In genomic region chr10:59558602-59559001, GRCm38 (mm10) we compare ENCODE assay signal across 27 mouse cellular contexts. TPM values are rescaled to one million over a fixed set of nuclear protein-coding genes. Genes with fewer than 3 reads are reported as not detected.
A peak's percentile ranks its signal among the peaks of the same experiment; 100 is the strongest.
DNase-seq lines count a peak whose midpoint lies in the region; ATAC-seq and TF ChIP-seq lines count a peak whose summit lies in the region.
"Had no signal": no experiment of that assay in that cellular context is flagged by ENCODE, and none has a peak within 500 bp of the region (broad histone marks: within the 10 kb centered on the region; RNA-seq: fewer than 3 reads in every experiment).

No protein-coding gene starts in this region.

- no peak overlapping the region for H3K9ac ChIP-seq in kidney, embryonic 15.5 days
- H3K9ac ChIP-seq: embryonic facial prominence, embryonic 15.5 days; forebrain, embryonic 15.5 days; heart, embryonic 12.5 days; hindbrain, embryonic 12.5 days had no signal

- H3K27me3 ChIP-seq in kidney, adult 2 months (replicated peaks; ENCODE audit: control insufficient read depth, insufficient read depth, low read length): no peaks in the 10 kb centered on the region
- H3K27me3 ChIP-seq in kidney, embryonic 15.5 days: no peaks in the 10 kb centered on the region
- no peaks in the 10 kb centered on the region for H3K27me3 ChIP-seq in hindbrain, embryonic 10.5 days (ENCODE audit: insufficient read depth, poor library complexity, severe bottlenecking)
- H3K27me3 ChIP-seq: embryonic facial prominence, embryonic 15.5 days; forebrain, embryonic 15.5 days; heart, embryonic 12.5 days; hindbrain, embryonic 12.5 days had no signal

- DNase-seq in cerebellum, adult 11 months: peak; percentile 35
- no peak for DNase-seq in cerebellum, postnatal 14 days
- DNase-seq in kidney, adult 2 months: peak; percentile 63
- DNase-seq in ZHBTc4 (ENCODE audit: low read depth, low spot score): peak; percentile 89
- DNase-seq in cerebellum, adult 9-11 months: peak; percentile 58
- no peak for DNase-seq in gastrocnemius, postnatal 10 days
- no peak for DNase-seq in hindbrain, embryonic 10.5 days (ENCODE audit: low spot score)
- DNase-seq: adrenal gland, postnatal 25 days; gastrocnemius, postnatal 14 days; heart, adult 2 months; heart, postnatal 36 days; kidney, adult 9 months; kidney, postnatal 10 days had no signal

- TF ChIP-seq POLR2A in kidney, adult 2 months (IDR thresholded peaks at IDR 0.05; ENCODE audit: low read depth, low read length): no peak

- H3K4me2 ChIP-seq in kidney, embryonic 15.5 days: no peak overlapping the region
- H3K4me2 ChIP-seq: embryonic facial prominence, embryonic 15.5 days; forebrain, embryonic 15.5 days; heart, embryonic 12.5 days; hindbrain, embryonic 12.5 days had no signal

- TF ChIP-seq CTCF in kidney, adult 2 months (conservative IDR thresholded peaks at IDR 0.05; ENCODE audit: insufficient read depth, insufficient read length, low read depth, low read length): no peak

- H3K4me3 ChIP-seq in kidney, adult 2 months (ENCODE audit: insufficient read depth, low read depth, low read length): no peak overlapping the region
- no peak overlapping the region for H3K4me3 ChIP-seq in kidney, embryonic 15.5 days (replicated peaks)
- no peak overlapping the region for H3K4me3 ChIP-seq in hindbrain, embryonic 10.5 days
- H3K4me3 ChIP-seq: embryonic facial prominence, embryonic 15.5 days; erythroblast, embryonic 14.5 days; forebrain, embryonic 10.5 days; forebrain, embryonic 15.5 days; heart, adult 2 months; heart, embryonic 12.5 days; hindbrain, embryonic 12.5 days had no signal

- no peaks in the 10 kb centered on the region for H3K4me1 ChIP-seq in kidney, adult 2 months (ENCODE audit: control insufficient read depth, insufficient read depth, low read length)
- H3K4me1 ChIP-seq in kidney, embryonic 15.5 days: peaks cover 16% of the 10 kb centered on the region; the same call in 1 of the 2 replicates
- H3K4me1 ChIP-seq in hindbrain, embryonic 10.5 days (replicated peaks): 0 out of 2 replicates have a peak, but pooled peaks cover 6% of the 10 kb centered on the region
- H3K4me1 ChIP-seq: embryonic facial prominence, embryonic 15.5 days had no signal

- no peaks in the 10 kb centered on the region for H3K36me3 ChIP-seq in kidney, adult 2 months (ENCODE audit: control insufficient read depth, insufficient read depth, low read length)
- no peaks in the 10 kb centered on the region for H3K36me3 ChIP-seq in kidney, embryonic 15.5 days
- H3K36me3 ChIP-seq in hindbrain, embryonic 10.5 days: no peaks in the 10 kb centered on the region
- H3K36me3 ChIP-seq: embryonic facial prominence, embryonic 15.5 days; forebrain, embryonic 10.5 days; forebrain, embryonic 15.5 days; heart, embryonic 12.5 days; hindbrain, embryonic 12.5 days had no signal

- ATAC-seq in kidney, embryonic 15.5 days (replicated peaks; ENCODE audit: low FRiP score): no peak
- ATAC-seq: forebrain, embryonic 15.5 days; hindbrain, embryonic 16.5 days; inflammation-experienced regulatory T-cells, adult 6 months; intestine, postnatal 0 days had no signal

- peaks cover 3% of the 10 kb centered on the region; the same call in 1 of the 2 replicates for H3K9me3 ChIP-seq in kidney, embryonic 15.5 days (replicated peaks)
- no peaks in the 10 kb centered on the region for H3K9me3 ChIP-seq in hindbrain, embryonic 10.5 days
- H3K9me3 ChIP-seq: embryonic facial prominence, embryonic 15.5 days; forebrain, embryonic 15.5 days; hindbrain, embryonic 12.5 days had no signal

- WGBS in kidney, adult 2 months: 73% methylated on average over 4 of the region's 4 CpGs
- WGBS in kidney, embryonic 15.5 days: 86% methylated on average over 4 of the region's 4 CpGs
- WGBS in hindbrain, embryonic 10.5 days: 75% methylated on average over 4 of the region's 4 CpGs

- no peak overlapping the region for H3K27ac ChIP-seq in kidney, adult 2 months (ENCODE audit: insufficient read depth, low read depth, low read length)
- H3K27ac ChIP-seq in kidney, embryonic 15.5 days: no peak overlapping the region
- H3K27ac ChIP-seq in hindbrain, embryonic 10.5 days: no peak overlapping the region
- H3K27ac ChIP-seq: embryonic facial prominence, embryonic 15.5 days; forebrain, embryonic 10.5 days; forebrain, embryonic 15.5 days; heart, adult 2 months; hindbrain, embryonic 12.5 days had no signal

RNA-seq across cellular contexts. Expression of gene Gm10322, which starts 57.3 kb away (rescaled TPM):
- 0.56 TPM in 1 of 2 replicates, not detected in the other for polyA plus RNA-seq in kidney, adult 2 months (2012; rRNA removed)
- not detected in 2 replicates for polyA plus RNA-seq in kidney, embryonic 15.5 days (2015; fragmentation: Nextera tagmentation; extraction: Ambion mirVana)
- total RNA-seq in gastrocnemius, postnatal 10 days (2021): not detected
- not detected in 2 replicates for polyA plus RNA-seq in hindbrain, embryonic 10.5 days (2016; fragmentation: Nextera tagmentation; extraction: Ambion mirVana)
- total RNA-seq: adrenal gland, adult 2 months; adrenal gland, postnatal 25 days; gastrocnemius, postnatal 14 days; heart, adult 2 months; heart, postnatal 36 days had no signal
- polyA plus RNA-seq: adrenal gland, adult 2 months; embryonic facial prominence, embryonic 11.5 days; embryonic facial prominence, embryonic 15.5 days; erythroblast, embryonic 14.5 days; forebrain, embryonic 10.5 days; forebrain, embryonic 15.5 days; gonadal fat pad, adult 2 months; heart, adult 2 months; heart, embryonic 12.5 days; heart, embryonic 16.5 days; hindbrain, embryonic 12.5 days; hindbrain, embryonic 16.5 days; inflammation-experienced regulatory T-cells, adult 6 months; intestine, postnatal 0 days had no signal

RNA-seq across cellular contexts. Expression of gene Mcu, which starts 57.9 kb away (rescaled TPM):
- 14.4 and 16.2 TPM in 2 replicates for polyA plus RNA-seq in kidney, adult 2 months (2012; rRNA removed)
- polyA plus RNA-seq in kidney, embryonic 15.5 days (2015; fragmentation: Nextera tagmentation; extraction: Ambion mirVana): 34.8 and 35.3 TPM in 2 replicates
- total RNA-seq in gastrocnemius, postnatal 10 days (2021): 10 to 100 TPM; 63.1 to 65.2 TPM
- polyA plus RNA-seq in hindbrain, embryonic 10.5 days (2016; fragmentation: Nextera tagmentation; extraction: Ambion mirVana): 18.6 and 19.2 TPM in 2 replicates

Comparison
In these comparisons a context has a peak if more than half of its experiments do, and no peak if none do; other contexts are left out.
1. DNase-seq: peak in cerebellum, adult 11 months (single experiment), kidney, adult 2 months (single experiment), ZHBTc4 (single experiment) and cerebellum, adult 9-11 months (single experiment); none in cerebellum, postnatal 14 days (0 of 2), gastrocnemius, postnatal 10 days (single experiment) and hindbrain, embryonic 10.5 days (single experiment).